8 mouse cellular contexts compared by ENCODE assay signal in genomic region chr11:73137116-73137515, GRCm38 (mm10). TPM values are rescaled to one million over a fixed set of nuclear protein-coding genes. Genes with fewer than 3 reads are reported as not detected.
DNase-seq lines count a peak whose midpoint lies in the region; ATAC-seq and TF ChIP-seq lines count a peak whose summit lies in the region.

No protein-coding gene starts in this region.

- 7% methylated on average over 11 of the region's 11 CpGs for WGBS in kidney, adult 2 months
- 24% methylated on average over 11 of the region's 11 CpGs for WGBS in kidney, embryonic 15.5 days
- WGBS in midbrain, embryonic 14.5 days, result 47% methylated on average over 11 of the region's 11 CpGs

- no peak for TF ChIP-seq CTCF in kidney, adult 2 months (conservative IDR thresholded peaks at IDR 0.05; ENCODE audit: insufficient read depth, insufficient read length, low read depth, low read length)

- H3K9me3 ChIP-seq in kidney, embryonic 15.5 days (replicated peaks), result no peaks in the 10 kb centered on the region
- no peaks in the 10 kb centered on the region for H3K9me3 ChIP-seq in midbrain, embryonic 14.5 days (ENCODE audit: control insufficient read depth, low read length)

- peak overlapping the region; percentile 77 for H3K9ac ChIP-seq in kidney, embryonic 15.5 days
- peak overlapping the region; percentile 66; the same call in 1 of the 2 replicates for H3K9ac ChIP-seq in midbrain, embryonic 14.5 days (replicated peaks; ENCODE audit: low read length)

- H3K4me1 ChIP-seq in kidney, adult 2 months (ENCODE audit: control insufficient read depth, insufficient read depth, low read length), result 0 out of 2 replicates have a peak, but pooled peaks cover 3% of the 10 kb centered on the region
- peaks cover 41% of the 10 kb centered on the region for H3K4me1 ChIP-seq in kidney, embryonic 15.5 days
- H3K4me1 ChIP-seq in midbrain, embryonic 14.5 days (ENCODE audit: control insufficient read depth, insufficient read depth, low read length), result peaks cover 4% of the 10 kb centered on the region; the same call in 1 of the 2 replicates

- peak; percentile 23 for DNase-seq in kidney, adult 2 months
- no peak for DNase-seq in kidney, adult 18-20 months
- no peak for DNase-seq in midbrain, embryonic 14.5 days
- DNase-seq in right cerebral cortex, postnatal 25 days, result no peak
- DNase-seq in urinary bladder, postnatal 10 days (ENCODE audit: low spot score), result no peak
- DNase-seq in cerebellum, adult 11-12 months, result no peak

- H3K27me3 ChIP-seq in kidney, adult 2 months (replicated peaks; ENCODE audit: control insufficient read depth, insufficient read depth, low read length), result no peaks in the 10 kb centered on the region
- no peaks in the 10 kb centered on the region for H3K27me3 ChIP-seq in kidney, embryonic 15.5 days
- no peaks in the 10 kb centered on the region for H3K27me3 ChIP-seq in midbrain, embryonic 14.5 days (ENCODE audit: control insufficient read depth, insufficient read depth, low read length)

- H3K4me2 ChIP-seq in kidney, embryonic 15.5 days, result peak overlapping the region; percentile 84
- peak overlapping the region; percentile 80 for H3K4me2 ChIP-seq in midbrain, embryonic 14.5 days (ENCODE audit: low read length)

- no peak for TF ChIP-seq POLR2A in kidney, adult 2 months (IDR thresholded peaks at IDR 0.05; ENCODE audit: low read depth, low read length)

- no peak overlapping the region for H3K27ac ChIP-seq in kidney, adult 2 months (ENCODE audit: insufficient read depth, low read depth, low read length)
- peak overlapping the region; percentile 23; the same call in 1 of the 2 replicates for H3K27ac ChIP-seq in kidney, embryonic 15.5 days
- H3K27ac ChIP-seq in midbrain, embryonic 14.5 days (replicated peaks; ENCODE audit: low read depth, low read length), result no peak overlapping the region

- H3K4me3 ChIP-seq in kidney, adult 2 months (ENCODE audit: insufficient read depth, low read depth, low read length), result peak overlapping the region; percentile 64
- H3K4me3 ChIP-seq in kidney, embryonic 15.5 days (replicated peaks), result peak overlapping the region; percentile 96
- H3K4me3 ChIP-seq in midbrain, embryonic 14.5 days (replicated peaks; ENCODE audit: low read depth, low read length), result peak overlapping the region; percentile 76

- no peaks in the 10 kb centered on the region for H3K36me3 ChIP-seq in kidney, adult 2 months (ENCODE audit: control insufficient read depth, insufficient read depth, low read length)
- H3K36me3 ChIP-seq in kidney, embryonic 15.5 days, result peaks cover 25% of the 10 kb centered on the region
- H3K36me3 ChIP-seq in midbrain, embryonic 14.5 days (ENCODE audit: control insufficient read depth, insufficient read depth, low read length), result no peaks in the 10 kb centered on the region

- ATAC-seq in erythroblast, adult 5-6 weeks (replicated peaks; ENCODE audit: low FRiP score, poor library complexity, severe bottlenecking), result peak; percentile 19; the same call in 1 of the 2 replicates
- no peak for ATAC-seq in kidney, embryonic 15.5 days (replicated peaks; ENCODE audit: low FRiP score)
- no peak for ATAC-seq in midbrain, embryonic 14.5 days (ENCODE audit: low FRiP score, low TSS enrichment)

RNA-seq across cellular contexts. Expression of gene Haspin, which starts 1.0 kb away (rescaled TPM):
- polyA plus RNA-seq in kidney, adult 2 months (2012; rRNA removed), result 0.90 and 1.3 TPM in 2 replicates
- 7.9 and 12.7 TPM in 2 replicates for total RNA-seq in erythroblast, adult 5-6 weeks (2015; ENCODE audit: low replicate concordance)
- total RNA-seq in erythroblast, adult 5-6 weeks (2017; ENCODE audit: low replicate concordance), result 13.1 and 16.7 TPM in 2 replicates
- polyA plus RNA-seq in kidney, embryonic 15.5 days (2015; fragmentation: Nextera tagmentation; extraction: Ambion mirVana), result 17.5 and 18.9 TPM in 2 replicates
- 2.1 and 2.7 TPM in 2 replicates for polyA plus RNA-seq in midbrain, embryonic 14.5 days (2014; fragmentation: Nextera tagmentation; extraction: Ambion mirVana)

RNA-seq across cellular contexts. Expression of gene P2rx5, which starts 23.1 kb away (rescaled TPM):
- 7.4 and 8.7 TPM in 2 replicates for polyA plus RNA-seq in kidney, adult 2 months (2012; rRNA removed)
- not detected in 2 replicates for total RNA-seq in erythroblast, adult 5-6 weeks (2015; ENCODE audit: low replicate concordance)
- not detected in 2 replicates for total RNA-seq in erythroblast, adult 5-6 weeks (2017; ENCODE audit: low replicate concordance)
- polyA plus RNA-seq in kidney, embryonic 15.5 days (2015; fragmentation: Nextera tagmentation; extraction: Ambion mirVana), result 0.47 and 0.50 TPM in 2 replicates
- polyA plus RNA-seq in midbrain, embryonic 14.5 days (2014; fragmentation: Nextera tagmentation; extraction: Ambion mirVana), result 0.12 TPM in 1 of 2 replicates, not detected in the other

RNA-seq across cellular contexts. Expression of gene Emc6, which starts 39.7 kb away (rescaled TPM):
- polyA plus RNA-seq in kidney, adult 2 months (2012; rRNA removed), result 77.6 and 91.0 TPM in 2 replicates
- 12.5 and 25.2 TPM in 2 replicates for total RNA-seq in erythroblast, adult 5-6 weeks (2015; ENCODE audit: low replicate concordance)
- total RNA-seq in erythroblast, adult 5-6 weeks (2017; ENCODE audit: low replicate concordance), result 3.3 and 6.0 TPM in 2 replicates
- polyA plus RNA-seq in kidney, embryonic 15.5 days (2015; fragmentation: Nextera tagmentation; extraction: Ambion mirVana), result 121 and 131 TPM in 2 replicates
- 144 and 151 TPM in 2 replicates for polyA plus RNA-seq in midbrain, embryonic 14.5 days (2014; fragmentation: Nextera tagmentation; extraction: Ambion mirVana)

RNA-seq across cellular contexts. Expression of gene Tax1bp3, which starts 39.8 kb away (rescaled TPM):
- polyA plus RNA-seq in kidney, adult 2 months (2012; rRNA removed), result 86.5 and 104 TPM in 2 replicates
- 3.1 and 4.4 TPM in 2 replicates for total RNA-seq in erythroblast, adult 5-6 weeks (2015; ENCODE audit: low replicate concordance)
- 2.5 and 4.0 TPM in 2 replicates for total RNA-seq in erythroblast, adult 5-6 weeks (2017; ENCODE audit: low replicate concordance)
- polyA plus RNA-seq in kidney, embryonic 15.5 days (2015; fragmentation: Nextera tagmentation; extraction: Ambion mirVana), result 202 and 204 TPM in 2 replicates
- polyA plus RNA-seq in midbrain, embryonic 14.5 days (2014; fragmentation: Nextera tagmentation; extraction: Ambion mirVana), result 149 and 165 TPM in 2 replicates

RNA-seq across cellular contexts. Expression of gene Itgae, which starts 46.7 kb away (rescaled TPM):
- polyA plus RNA-seq in kidney, adult 2 months (2012; rRNA removed), result 0.60 and 1.0 TPM in 2 replicates
- not detected in 2 replicates for total RNA-seq in erythroblast, adult 5-6 weeks (2015; ENCODE audit: low replicate concordance)
- total RNA-seq in erythroblast, adult 5-6 weeks (2017; ENCODE audit: low replicate concordance), result 0.14 TPM in 1 of 2 replicates, not detected in the other
- polyA plus RNA-seq in kidney, embryonic 15.5 days (2015; fragmentation: Nextera tagmentation; extraction: Ambion mirVana), result 0.37 and 0.42 TPM in 2 replicates
- 0.23 and 0.24 TPM in 2 replicates for polyA plus RNA-seq in midbrain, embryonic 14.5 days (2014; fragmentation: Nextera tagmentation; extraction: Ambion mirVana)
